Mouse (Mus musculus) intestine, postnatal 0 days (tissue): ENCODE measurements around the gene Dag1. TPM values are rescaled to one million over a fixed set of nuclear protein-coding genes. Genes with fewer than 3 reads are reported as not detected.

Experiments
- ATAC-seq: fragments of 200-750 bp; cut with Nextera tagmentation; 2 replicates; pipeline ENCODE4 v1.8.0; 2017; ENCODE audit warnings: mild to moderate bottlenecking, moderate TSS enrichment, moderate library complexity
- H3K27ac ChIP-seq: fragments of 300-500 bp; sonication (generic); 2 replicates; pipeline ENCODE4 v1.5.1; 2014; ENCODE audit warnings: mild to moderate bottlenecking, low read depth, low read length, moderate library complexity
- H3K27me3 ChIP-seq: fragments of 300-500 bp; sonication (generic); replicated peaks from 2 replicates; pipeline ENCODE4 v1.6.1; 2014; ENCODE audit warnings: low read length, mixed read lengths; ENCODE audit not compliant: control insufficient read depth, insufficient read depth
- H3K36me3 ChIP-seq: fragments of 300-500 bp; sonication (generic); 2 replicates; pipeline ENCODE4 v1.6.1; 2014; ENCODE audit warnings: mild to moderate bottlenecking, moderate library complexity; ENCODE audit not compliant: control insufficient read depth, insufficient read depth
- H3K4me1 ChIP-seq: fragments of 300-500 bp; sonication (generic); replicated peaks from 2 replicates; pipeline ENCODE4 v1.6.1; 2014; ENCODE audit warnings: antibody characterized with exemption, low read length, mixed read lengths; ENCODE audit not compliant: control insufficient read depth, insufficient read depth
- H3K4me2 ChIP-seq: fragments of 300-500 bp; sonication (generic); replicated peaks from 2 replicates; pipeline ENCODE4 v1.6.1; 2014; ENCODE audit warnings: low read depth, mild to moderate bottlenecking, moderate library complexity
- H3K4me3 ChIP-seq: fragments of 300-500 bp; sonication (generic); 2 replicates; pipeline ENCODE4 v1.5.1; 2014; ENCODE audit warnings: low read depth, low read length
- H3K9ac ChIP-seq: fragments of 300-500 bp; sonication (generic); 2 replicates; pipeline ENCODE4 v1.6.1; 2014; ENCODE audit warnings: mild to moderate bottlenecking, low read depth, low read length
- H3K9me3 ChIP-seq: fragments of 300-500 bp; sonication (generic); 2 replicates; pipeline ENCODE4 v1.6.1; 2016; ENCODE audit warnings: mixed run types; ENCODE audit not compliant: control insufficient read depth
- CTCF ChIP-seq: sonication (generic); IDR thresholded peaks from 2 replicates; pipeline ENCODE4 v1.5.1; 2016; ENCODE audit warnings: low read depth, mild to moderate bottlenecking, control low read depth, antibody characterized with exemption, moderate library complexity
- WGBS: fragments of 180-500 bp; shearing (Covaris S2); extraction: QIAGEN DNeasy Blood & Tissue Kit; methylation state at CpG from one replicate; pipeline ENCODE4 v1.1.7; 2014; 5-methylcytosine and 5-hydroxymethylcytosine counted together
- polyA plus RNA-seq: library from polyadenylated mRNA; unstranded; fragments of >200 nt; fragmentation: Nextera tagmentation; extraction: Ambion mirVana; gene quantifications from 2 replicates; pipeline ENCODE4 v1.2.1, GENCODE M21; 2015

The Dag1 gene
- polyA plus RNA-seq, 1 experiment from 2014 or later: 44.6 TPM

- TF ChIP-seq CTCF: no peak
- no peak for ATAC-seq
- WGBS: 81% methylated on average over 7 of the region's 7 CpGs
These were observed 74.7 kb downstream of the Dag1 start for GRCm38 (mm10) chr9:108189023-108189422.

GRCm38 (mm10) chr9:108188511-108188910, 75.2 kb downstream of the Dag1 start:
- Histone ChIP-seq H3K4me2 (no peak overlapping the region), H3K9ac (no peak overlapping the region), H3K27ac (no peak overlapping the region), H3K4me1 (no peaks in the 10 kb centered on the region), H3K9me3 (no peaks in the 10 kb centered on the region), H3K27me3 (peaks cover 24% of the 10 kb centered on the region), H3K36me3 (no peaks in the 10 kb centered on the region), H3K4me3 (no peak overlapping the region)
- 81% methylated on average over 8 of the region's 8 CpGs for WGBS
- no peak for ATAC-seq
- TF ChIP-seq CTCF: no peak

More at GRCm38 (mm10) chr9:108189023-108189422, 74.7 kb downstream of the Dag1 start:
- Histone ChIP-seq H3K9me3 (no peaks in the 10 kb centered on the region), H3K27me3 (peaks cover 24% of the 10 kb centered on the region), H3K4me3 (no peak overlapping the region; the same call in 1 of the 2 replicates), H3K36me3 (no peaks in the 10 kb centered on the region), H3K4me2 (no peak overlapping the region), H3K27ac (no peak overlapping the region), H3K4me1 (no peaks in the 10 kb centered on the region), H3K9ac (no peak overlapping the region)

GRCm38 (mm10) chr9:108187616-108188015, 76.1 kb downstream of the Dag1 start:
- ATAC-seq: no peak
- TF ChIP-seq CTCF: no peak
- no peak overlapping the region for H3K27ac ChIP-seq
- H3K9me3 ChIP-seq: no peaks in the 10 kb centered on the region
- peaks cover 24% of the 10 kb centered on the region for H3K27me3 ChIP-seq
- no peaks in the 10 kb centered on the region for H3K4me1 ChIP-seq
- H3K9ac ChIP-seq: no peak overlapping the region
- WGBS: 26% methylated on average over 6 of the region's 6 CpGs
- no peak overlapping the region for H3K4me2 ChIP-seq
- H3K4me3 ChIP-seq: no peak overlapping the region
- no peaks in the 10 kb centered on the region for H3K36me3 ChIP-seq

- H3K4me2 ChIP-seq: no peak overlapping the region
- H3K36me3 ChIP-seq: no peaks in the 10 kb centered on the region
- no peaks in the 10 kb centered on the region for H3K4me1 ChIP-seq
- H3K27ac ChIP-seq: no peak overlapping the region
- no peak for ATAC-seq
- peaks cover 19% of the 10 kb centered on the region for H3K27me3 ChIP-seq
- WGBS: 79% methylated on average over 8 of the region's 8 CpGs
- H3K9ac ChIP-seq: no peak overlapping the region
- no peaks in the 10 kb centered on the region for H3K9me3 ChIP-seq
- no peak for TF ChIP-seq CTCF
- no peak overlapping the region for H3K4me3 ChIP-seq
These were observed 78.0 kb downstream of the Dag1 start for GRCm38 (mm10) chr9:108185786-108186185.

- ATAC-seq: no peak
- WGBS: 91% methylated on average over 19 of the region's 19 CpGs
These were observed 80.2 kb downstream of the Dag1 start for GRCm38 (mm10) chr9:108183531-108183994.

GRCm38 (mm10) chr9:108182806-108183506, 80.8 kb downstream of the Dag1 start:
- Histone ChIP-seq H3K27ac (no peak overlapping the region), H3K9me3 (no peaks in the 10 kb centered on the region), H3K27me3 (no peaks in the 10 kb centered on the region), H3K36me3 (no peaks in the 10 kb centered on the region), H3K4me3 (no peak overlapping the region), H3K4me1 (no peaks in the 10 kb centered on the region), H3K9ac (no peak overlapping the region), H3K4me2 (no peak overlapping the region)
- 68% methylated on average over 11 of the region's 11 CpGs for WGBS
- no peak for TF ChIP-seq CTCF
- ATAC-seq: no peak

More at GRCm38 (mm10) chr9:108183531-108183994, 80.2 kb downstream of the Dag1 start:
- Histone ChIP-seq H3K9ac (no peak overlapping the region), H3K27me3 (no peaks in the 10 kb centered on the region), H3K9me3 (no peaks in the 10 kb centered on the region), H3K4me1 (no peaks in the 10 kb centered on the region), H3K4me3 (no peak overlapping the region), H3K27ac (no peak overlapping the region), H3K36me3 (no peaks in the 10 kb centered on the region), H3K4me2 (no peak overlapping the region)
- no peak for TF ChIP-seq CTCF
